Mouse (Mus musculus): ENCODE results near the gene Grik4. TPM values are rescaled to one million over a fixed set of nuclear protein-coding genes. Genes with fewer than 3 reads are reported as not detected.

The Grik4 gene
- polyA plus RNA-seq, 1 experiment from 2014 or later: 0.41 TPM

- Histone ChIP-seq H3K27me3 (no peaks in the 10 kb centered on the region), H3K4me2 (no peak overlapping the region), H3K36me3 (replicated peaks) (no peaks in the 10 kb centered on the region), H3K9ac (no peak overlapping the region), H3K4me3 (replicated peaks) (no peak overlapping the region), H3K9me3 (replicated peaks) (no peaks in the 10 kb centered on the region), H3K27ac (replicated peaks) (no peak overlapping the region), H3K4me1 (replicated peaks) (no peaks in the 10 kb centered on the region)
- ATAC-seq (ENCODE audit: insufficient read depth): no peak
- WGBS (ENCODE audit: insufficient replicate concordance): 58% methylated on average over 10 of the region's 10 CpGs
These were observed 307.8 kb downstream of the Grik4 start for GRCm38 (mm10) chr9:42636446-42636845.

- H3K27me3 ChIP-seq: no peaks in the 10 kb centered on the region
- no peak for ATAC-seq (ENCODE audit: insufficient read depth)
- WGBS (ENCODE audit: insufficient replicate concordance): 63% methylated on average over 4 of the region's 4 CpGs
These were observed 312.8 kb downstream of the Grik4 start for GRCm38 (mm10) chr9:42631479-42631878.

DNA sequence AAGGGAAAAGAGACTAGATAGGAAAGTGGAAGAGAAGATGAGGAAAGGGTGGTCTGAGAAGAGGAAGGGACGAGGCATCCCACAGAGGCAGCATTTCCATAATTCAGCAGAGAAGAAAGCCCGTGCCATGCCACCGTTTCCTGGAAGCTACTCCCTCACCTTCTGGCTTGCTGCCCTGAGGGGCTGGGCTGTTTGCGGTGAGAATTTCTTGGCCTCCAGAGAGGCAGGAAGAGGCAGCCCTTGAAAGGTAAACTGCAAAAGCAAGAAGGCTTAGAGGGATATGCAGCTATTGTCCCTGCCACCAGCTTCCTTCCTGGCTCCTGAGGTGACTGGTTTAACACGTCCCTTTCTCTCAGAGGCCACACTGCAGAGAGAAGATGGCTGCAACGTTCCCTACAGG lies 316.7 kb downstream of the Grik4 start:
- Histone ChIP-seq H3K27ac (replicated peaks) (no peak overlapping the region), H3K27me3 (no peaks in the 10 kb centered on the region), H3K9me3 (replicated peaks) (no peaks in the 10 kb centered on the region), H3K36me3 (replicated peaks) (no peaks in the 10 kb centered on the region), H3K4me3 (replicated peaks) (no peak overlapping the region), H3K9ac (no peak overlapping the region), H3K4me2 (no peak overlapping the region), H3K4me1 (replicated peaks) (no peaks in the 10 kb centered on the region)
- ATAC-seq (ENCODE audit: insufficient read depth): no peak
- 7% methylated on average over 6 of the region's 6 CpGs for WGBS (ENCODE audit: insufficient replicate concordance)

More at GRCm38 (mm10) chr9:42631479-42631878, 312.8 kb downstream of the Grik4 start:
- no peak overlapping the region for H3K4me3 ChIP-seq (replicated peaks)
- H3K27ac ChIP-seq (replicated peaks): no peak overlapping the region
- H3K36me3 ChIP-seq (replicated peaks): no peaks in the 10 kb centered on the region
- no peaks in the 10 kb centered on the region for H3K9me3 ChIP-seq (replicated peaks)
- no peak overlapping the region for H3K9ac ChIP-seq
- H3K4me1 ChIP-seq (replicated peaks): no peaks in the 10 kb centered on the region
- H3K4me2 ChIP-seq: no peak overlapping the region

DNA sequence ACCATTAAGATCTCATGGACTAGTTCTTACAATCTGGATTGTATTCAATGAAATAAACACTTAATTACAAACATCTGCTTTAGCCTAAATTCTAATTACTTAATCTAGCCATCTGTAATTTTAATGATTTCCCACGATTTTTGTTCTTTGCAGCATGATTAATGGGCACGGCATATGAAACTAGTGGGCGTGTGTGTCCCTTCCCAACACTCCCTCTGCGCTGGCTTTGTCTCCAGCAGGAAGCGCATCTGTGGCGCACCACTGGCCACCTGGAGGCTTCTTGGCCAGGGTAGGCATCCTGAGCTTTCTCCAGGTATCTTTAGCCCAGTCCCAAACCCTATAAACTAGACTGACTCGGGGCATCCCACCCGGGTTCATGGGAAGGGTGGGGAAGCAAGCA lies 317.1 kb downstream of the Grik4 start:
- 50% methylated on average over 8 of the region's 8 CpGs for WGBS (ENCODE audit: insufficient replicate concordance)
- H3K9ac ChIP-seq: no peak overlapping the region
- H3K27ac ChIP-seq (replicated peaks): no peak overlapping the region
- H3K4me3 ChIP-seq (replicated peaks): no peak overlapping the region
- H3K27me3 ChIP-seq: no peaks in the 10 kb centered on the region
- H3K4me2 ChIP-seq: no peak overlapping the region
- ATAC-seq (ENCODE audit: insufficient read depth): no peak
- no peaks in the 10 kb centered on the region for H3K4me1 ChIP-seq (replicated peaks)
- H3K36me3 ChIP-seq (replicated peaks): no peaks in the 10 kb centered on the region
- no peaks in the 10 kb centered on the region for H3K9me3 ChIP-seq (replicated peaks)

DNA sequence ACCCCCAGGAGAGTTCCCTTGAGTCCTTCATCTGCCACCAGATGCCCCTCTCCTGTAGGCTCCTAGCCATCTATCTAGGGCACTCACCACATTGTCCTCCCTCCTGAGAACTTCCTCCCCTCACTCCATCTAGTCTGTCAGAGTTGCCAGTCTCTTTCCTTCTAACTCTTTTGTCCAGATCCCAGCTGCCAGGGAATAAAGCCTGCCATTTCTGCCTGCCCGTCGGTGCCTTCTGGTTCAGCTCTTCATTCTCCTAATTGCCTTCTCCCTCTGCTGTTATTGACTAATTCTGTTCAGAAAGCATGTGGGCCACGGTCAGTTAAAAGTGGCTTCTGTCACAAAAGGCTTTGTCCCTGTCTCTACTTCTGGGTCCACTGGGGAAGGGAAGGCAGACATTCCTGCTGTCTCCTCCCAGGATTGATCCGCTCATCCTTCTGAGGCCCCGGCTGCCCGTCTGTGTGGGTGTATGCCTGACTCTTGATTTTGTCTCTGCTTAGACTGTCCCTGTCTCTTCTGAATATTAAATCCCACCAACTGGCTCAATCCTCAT lies 318.0 kb downstream of the Grik4 start:
- Histone ChIP-seq H3K4me1 (replicated peaks) (no peaks in the 10 kb centered on the region), H3K27me3 (no peaks in the 10 kb centered on the region), H3K9me3 (replicated peaks) (no peaks in the 10 kb centered on the region), H3K36me3 (replicated peaks) (no peaks in the 10 kb centered on the region), H3K4me3 (replicated peaks) (no peak overlapping the region), H3K27ac (replicated peaks) (no peak overlapping the region), H3K4me2 (no peak overlapping the region), H3K9ac (no peak overlapping the region)
- ATAC-seq (ENCODE audit: insufficient read depth): no peak
- WGBS (ENCODE audit: insufficient replicate concordance): 59% methylated on average over 6 of the region's 6 CpGs

- H3K9ac ChIP-seq: no peak overlapping the region
- H3K27ac ChIP-seq (replicated peaks): no peak overlapping the region
- H3K36me3 ChIP-seq (replicated peaks): no peaks in the 10 kb centered on the region
- 34% methylated on average over 10 of the region's 10 CpGs for WGBS (ENCODE audit: insufficient replicate concordance)
- no peaks in the 10 kb centered on the region for H3K27me3 ChIP-seq
- no peaks in the 10 kb centered on the region for H3K9me3 ChIP-seq (replicated peaks)
- no peak for ATAC-seq (ENCODE audit: insufficient read depth)
- no peak overlapping the region for H3K4me3 ChIP-seq (replicated peaks)
- H3K4me1 ChIP-seq (replicated peaks): no peaks in the 10 kb centered on the region
- no peak overlapping the region for H3K4me2 ChIP-seq
These were observed 329.9 kb downstream of the Grik4 start for GRCm38 (mm10) chr9:42614409-42614808.

DNA sequence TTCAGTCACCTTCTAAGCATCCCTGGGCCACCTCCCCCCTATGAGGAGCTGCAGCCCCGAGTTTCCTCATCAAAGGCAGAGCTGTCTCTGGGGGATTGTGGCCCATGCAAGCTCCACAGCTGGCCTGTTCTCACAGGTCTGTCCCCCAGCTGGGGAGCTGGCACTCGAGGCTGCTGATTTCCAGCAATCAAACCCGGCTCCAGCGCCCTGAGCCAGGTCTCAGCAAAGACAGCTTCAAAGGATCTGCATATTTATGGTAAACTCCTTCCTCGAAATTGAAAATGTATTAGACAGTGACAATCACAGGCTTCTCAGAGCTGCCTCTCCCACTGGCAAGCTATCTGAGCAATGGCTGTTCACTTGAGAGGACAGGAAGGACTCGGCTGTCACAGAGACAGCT lies 330.5 kb downstream of the Grik4 start:
- WGBS (ENCODE audit: insufficient replicate concordance): 32% methylated on average over 6 of the region's 6 CpGs
- no peaks in the 10 kb centered on the region for H3K4me1 ChIP-seq (replicated peaks)
- H3K27ac ChIP-seq (replicated peaks): no peak overlapping the region
- ATAC-seq (ENCODE audit: insufficient read depth): no peak
- H3K27me3 ChIP-seq: no peaks in the 10 kb centered on the region
- no peak overlapping the region for H3K9ac ChIP-seq
- no peak overlapping the region for H3K4me3 ChIP-seq (replicated peaks)
- no peaks in the 10 kb centered on the region for H3K9me3 ChIP-seq (replicated peaks)
- no peak overlapping the region for H3K4me2 ChIP-seq
- H3K36me3 ChIP-seq (replicated peaks): no peaks in the 10 kb centered on the region

- H3K9me3 ChIP-seq (replicated peaks): no peaks in the 10 kb centered on the region
- WGBS (ENCODE audit: insufficient replicate concordance): 47% methylated on average over 14 of the region's 14 CpGs
- no peak overlapping the region for H3K4me3 ChIP-seq (replicated peaks)
- no peak overlapping the region for H3K9ac ChIP-seq
- ATAC-seq (ENCODE audit: insufficient read depth): no peak
- no peaks in the 10 kb centered on the region for H3K36me3 ChIP-seq (replicated peaks)
- H3K4me2 ChIP-seq: no peak overlapping the region
- no peak overlapping the region for H3K27ac ChIP-seq (replicated peaks)
- no peaks in the 10 kb centered on the region for H3K27me3 ChIP-seq
- H3K4me1 ChIP-seq (replicated peaks): no peaks in the 10 kb centered on the region
These were observed 331.8 kb downstream of the Grik4 start for GRCm38 (mm10) chr9:42612482-42612991.

DNA sequence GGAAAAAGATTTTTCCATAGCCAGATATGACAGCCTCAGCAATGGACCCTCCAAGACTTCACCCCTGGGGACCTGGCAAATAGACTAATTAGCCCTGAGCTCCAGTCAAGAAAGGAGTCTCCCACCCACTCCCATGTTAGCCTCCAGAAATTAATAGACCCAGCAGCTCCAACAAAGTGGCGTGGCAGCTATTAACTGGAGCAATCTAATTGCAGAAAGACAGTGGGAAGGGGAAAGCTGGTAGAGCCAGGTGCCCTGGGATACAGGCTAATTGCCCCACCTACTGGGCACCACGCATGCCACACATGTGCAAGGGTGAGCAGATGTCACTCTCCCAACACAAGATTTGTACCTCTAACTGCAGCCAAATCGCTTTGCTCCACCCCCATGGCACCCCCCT lies 342.8 kb downstream of the Grik4 start:
- Histone ChIP-seq H3K9me3 (replicated peaks) (no peaks in the 10 kb centered on the region), H3K27me3 (no peaks in the 10 kb centered on the region), H3K9ac (no peak overlapping the region), H3K4me3 (replicated peaks) (no peak overlapping the region), H3K27ac (replicated peaks) (no peak overlapping the region), H3K36me3 (replicated peaks) (no peaks in the 10 kb centered on the region), H3K4me2 (no peak overlapping the region), H3K4me1 (replicated peaks) (no peaks in the 10 kb centered on the region)
- no peak for ATAC-seq (ENCODE audit: insufficient read depth)
- 47% methylated on average over 3 of the region's 3 CpGs for WGBS (ENCODE audit: insufficient replicate concordance)

DNA sequence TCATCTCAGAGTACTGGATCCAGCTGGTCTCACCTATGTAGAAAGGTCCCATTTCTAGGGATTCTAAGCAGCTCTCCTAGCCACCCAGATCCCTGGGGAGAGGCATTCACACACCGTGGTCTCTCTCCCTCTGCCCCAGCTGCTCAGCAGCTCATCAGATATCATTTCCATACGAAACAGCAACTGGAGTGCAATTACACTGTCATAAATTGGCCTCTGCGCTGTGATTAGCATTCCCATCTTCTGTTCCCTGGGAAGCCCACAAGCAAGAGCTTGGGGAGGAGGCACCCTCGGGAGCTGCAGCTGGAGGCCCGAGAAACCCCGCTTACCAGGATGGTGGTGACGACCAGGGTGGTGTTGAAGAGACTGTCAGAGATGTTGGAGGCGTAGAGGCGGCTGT lies 346.8 kb downstream of the Grik4 start:
- no peaks in the 10 kb centered on the region for H3K4me1 ChIP-seq (replicated peaks)
- 62% methylated on average over 9 of the region's 9 CpGs for WGBS (ENCODE audit: insufficient replicate concordance)
- H3K4me3 ChIP-seq (replicated peaks): no peak overlapping the region
- H3K36me3 ChIP-seq (replicated peaks): no peaks in the 10 kb centered on the region
- no peak overlapping the region for H3K27ac ChIP-seq (replicated peaks)
- H3K9ac ChIP-seq: no peak overlapping the region
- no peaks in the 10 kb centered on the region for H3K9me3 ChIP-seq (replicated peaks)
- no peaks in the 10 kb centered on the region for H3K27me3 ChIP-seq
- no peak overlapping the region for H3K4me2 ChIP-seq
- ATAC-seq (ENCODE audit: insufficient read depth): no peak

- H3K4me2 ChIP-seq: no peak overlapping the region
- H3K27me3 ChIP-seq: no peaks in the 10 kb centered on the region
- no peak overlapping the region for H3K9ac ChIP-seq
- no peaks in the 10 kb centered on the region for H3K9me3 ChIP-seq (replicated peaks)
- H3K27ac ChIP-seq (replicated peaks): no peak overlapping the region
- WGBS (ENCODE audit: insufficient replicate concordance): 64% methylated on average over 7 of the region's 7 CpGs
- H3K4me1 ChIP-seq (replicated peaks): no peaks in the 10 kb centered on the region
- H3K36me3 ChIP-seq (replicated peaks): no peaks in the 10 kb centered on the region
- no peak overlapping the region for H3K4me3 ChIP-seq (replicated peaks)
- no peak for ATAC-seq (ENCODE audit: insufficient read depth)
These were observed 365.8 kb downstream of the Grik4 start for GRCm38 (mm10) chr9:42578511-42578910.

- Histone ChIP-seq H3K4me1 (replicated peaks) (no peaks in the 10 kb centered on the region), H3K4me2 (no peak overlapping the region), H3K9ac (no peak overlapping the region), H3K27ac (replicated peaks) (no peak overlapping the region), H3K4me3 (replicated peaks) (no peak overlapping the region), H3K27me3 (no peaks in the 10 kb centered on the region), H3K9me3 (replicated peaks) (no peaks in the 10 kb centered on the region), H3K36me3 (replicated peaks) (no peaks in the 10 kb centered on the region)
- 56% methylated on average over 7 of the region's 7 CpGs for WGBS (ENCODE audit: insufficient replicate concordance)
- ATAC-seq (ENCODE audit: insufficient read depth): no peak
These were observed 366.2 kb downstream of the Grik4 start for GRCm38 (mm10) chr9:42578106-42578505.

Measured in liver, embryonic 15.5 days (tissue).